Mouse (Mus musculus) layer of hippocampus, adult 18-20 months (tissue): ENCODE data around the gene Gm21671. TPM values are rescaled to one million over a fixed set of nuclear protein-coding genes. Genes with fewer than 3 reads are reported as not detected.
"Not testable (repeated sequence)": the region's sequence is repeated elsewhere in the genome, so short reads cannot be mapped to it uniquely, and the experiment has no call there.

Experiments
- DNase-seq, 2 experiments: peaks; one replicate each; pipeline ENCODE4 v3.0.0; 2022; ENCODE audit warnings: low spot score in 2 of 2
- long read RNA-seq: library from polyadenylated mRNA; stranded (forward); transcript quantifications from one replicate; pipeline ENCODE4 v2.0.0, GENCODE M21; 2021
- total RNA-seq, 2 experiments: library from RNA; stranded (reverse); gene quantifications; 2 replicates each; pipeline ENCODE4 v1.2.3; 2021

Gm21671 gene
- not detected for total RNA-seq
- long read RNA-seq, result 0 reads

GRCm38 (mm10) chr5:25954317-25954716 is at the start of gene Gm21671:
TSS of gene Gm21671 (minus strand) at chr5:25954417.
- not testable (repeated sequence) for DNase-seq

- not testable (repeated sequence) for DNase-seq
These were observed 34.3 kb upstream of the Gm21671 start, which contains the start of gene Gm21698 for GRCm38 (mm10) chr5:25988550-25988949. TSS of gene Gm21698 (minus strand) at chr5:25988650.

GRCm38 (mm10) chr5:25972563-25972962 is 18.3 kb upstream of the Gm21671 start, which contains the start of gene Gm21680:
TSS of gene Gm21680 (minus strand) at chr5:25972663.
- DNase-seq, result not testable (repeated sequence)

- not testable (repeated sequence) for DNase-seq
These were observed 2.8 kb upstream of the Gm21671 start for GRCm38 (mm10) chr5:25957050-25957449.

GRCm38 (mm10) chr5:25956611-25957010 is 2.4 kb upstream of the Gm21671 start:
- DNase-seq, result not testable (repeated sequence)

- not testable (repeated sequence) for DNase-seq
These were observed 8.8 kb downstream of the Gm21671 start for GRCm38 (mm10) chr5:25945391-25945790.

GRCm38 (mm10) chr5:25942281-25942680 is 11.9 kb downstream of the Gm21671 start, which contains the start of gene Gm21663:
TSS of gene Gm21663 (minus strand) at chr5:25942381.
- DNase-seq, result not testable (repeated sequence)

Other genes starting within 250 kb of the Gm21671 start
- gene Xrcc2, start 248.6 kb downstream of the Gm21671 start, total RNA-seq, result 1 to 10 TPM; 6.0 to 6.2 TPM
- gene Actr3b, start 194.4 kb downstream of the Gm21671 start, total RNA-seq, result 100 to 1,000 TPM; 134 to 146 TPM
- gene Gm21663, start 12.0 kb downstream of the Gm21671 start, total RNA-seq, result not detected
- not detected for gene Gm21680, start 18.2 kb upstream of the Gm21671 start, total RNA-seq
- not detected for gene Gm21698, start 34.2 kb upstream of the Gm21671 start, total RNA-seq
- under 1 TPM in 1 of 2 experiments, not detected in 1; 0.22 TPM for gene Gm1979, start 50.4 kb upstream of the Gm21671 start, total RNA-seq
- gene Gm5862, start 68.5 kb upstream of the Gm21671 start, total RNA-seq, result not detected
- gene Speer4a, start 85.1 kb upstream of the Gm21671 start, total RNA-seq, result not detected
- not detected for gene Gm7347, start 104.2 kb upstream of the Gm21671 start, total RNA-seq
- gene Gm10471, start 134.9 kb upstream of the Gm21671 start, total RNA-seq, result not detected
- gene 5031410I06Rik, start 150.9 kb upstream of the Gm21671 start, total RNA-seq, result not detected
- gene Gm10220, start 167.0 kb upstream of the Gm21671 start, total RNA-seq, result not detected